Mouse (Mus musculus): Measurements from ENCODE around the gene Olfr523. TPM values are rescaled to one million over a fixed set of nuclear protein-coding genes. Genes with fewer than 3 reads are reported as not detected.

Olfr523 gene
- polyA plus RNA-seq (2012): not detected in 2 replicates

- no peak for TF ChIP-seq GATA1 (IDR thresholded peaks at IDR 0.05; ENCODE audit: low read length)
Measured at GRCm38 (mm10) chr7:140172936-140173335, at the start of gene Olfr523. Olfr523 (plus strand) TSS chr7:140173217.

- no peak for TF ChIP-seq GATA1 (IDR thresholded peaks at IDR 0.05; ENCODE audit: low read length)
Measured at GRCm38 (mm10) chr7:140124382-140124781, 48.6 kb upstream of the Olfr523 start.

DNA sequence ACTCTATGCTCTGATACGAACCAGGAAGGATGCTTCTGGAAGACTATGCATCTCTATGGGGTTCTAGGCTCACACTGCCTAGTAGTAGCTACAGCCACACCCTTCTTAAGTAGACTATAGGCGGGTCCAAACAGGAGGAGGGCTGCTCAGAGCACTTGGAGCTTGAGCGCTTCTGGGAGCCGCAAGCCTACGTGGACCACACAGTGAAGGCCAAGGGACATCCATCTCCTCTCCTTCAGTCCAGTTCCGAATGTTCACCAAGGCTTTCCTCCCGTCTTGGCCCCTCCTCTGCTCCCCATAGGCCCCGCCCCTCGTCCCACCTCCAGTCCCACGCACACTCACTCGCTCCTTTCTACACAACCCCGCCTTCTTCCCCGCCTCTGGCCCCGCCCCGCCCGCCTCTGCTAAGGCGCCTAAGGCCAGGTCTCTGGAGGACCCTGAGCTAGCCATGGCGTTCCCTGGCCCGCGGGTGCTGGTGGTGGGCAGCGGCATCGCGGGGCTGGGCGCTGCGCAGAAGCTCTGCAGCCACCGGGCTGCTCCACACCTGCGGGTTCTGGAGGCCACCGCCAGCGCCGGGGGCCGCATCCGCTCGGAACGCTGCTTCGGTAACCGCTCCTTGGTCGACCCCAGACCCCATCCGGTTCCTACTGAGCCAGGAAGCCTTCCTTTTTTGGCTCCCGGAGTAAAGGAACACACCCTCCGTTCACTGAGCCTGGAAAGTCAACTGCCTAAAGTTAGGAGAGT lies 47.6 kb upstream of the Olfr523 start:
- TF ChIP-seq GATA1 (IDR thresholded peaks at IDR 0.05; ENCODE audit: low read length): no peak

- no peak for TF ChIP-seq GATA1 (IDR thresholded peaks at IDR 0.05; ENCODE audit: low read length)
Measured at GRCm38 (mm10) chr7:140126022-140126350, 47.0 kb upstream of the Olfr523 start.

DNA sequence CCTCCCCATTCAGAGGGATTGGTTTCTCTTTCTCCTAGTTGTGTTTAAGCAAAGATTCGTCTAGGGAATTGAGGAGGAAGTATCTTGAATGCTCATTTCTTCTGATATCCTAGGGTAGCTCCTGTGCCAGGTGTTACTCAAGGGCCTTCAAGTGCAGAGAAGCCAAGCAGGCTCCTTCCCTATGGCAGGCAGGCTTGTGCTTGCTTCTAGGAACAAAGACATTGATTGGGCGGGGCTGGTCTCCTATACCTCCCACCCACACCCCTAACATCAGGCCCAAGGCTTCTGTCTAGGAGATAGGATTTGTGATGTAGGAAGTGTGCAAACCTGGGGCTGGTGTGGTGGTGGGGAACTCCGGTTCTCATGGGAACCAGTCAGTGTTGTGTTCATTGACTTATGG lies 46.1 kb upstream of the Olfr523 start:
- no peak for TF ChIP-seq GATA1 (IDR thresholded peaks at IDR 0.05; ENCODE audit: low read length)

- no peak for TF ChIP-seq GATA1 (IDR thresholded peaks at IDR 0.05; ENCODE audit: low read length)
Measured at GRCm38 (mm10) chr7:140127911-140128310, 45.1 kb upstream of the Olfr523 start.

GRCm38 (mm10) chr7:140134033-140134432 lies 39.0 kb upstream of the Olfr523 start:
- TF ChIP-seq GATA1 (IDR thresholded peaks at IDR 0.05; ENCODE audit: low read length): peak; percentile 33

DNA sequence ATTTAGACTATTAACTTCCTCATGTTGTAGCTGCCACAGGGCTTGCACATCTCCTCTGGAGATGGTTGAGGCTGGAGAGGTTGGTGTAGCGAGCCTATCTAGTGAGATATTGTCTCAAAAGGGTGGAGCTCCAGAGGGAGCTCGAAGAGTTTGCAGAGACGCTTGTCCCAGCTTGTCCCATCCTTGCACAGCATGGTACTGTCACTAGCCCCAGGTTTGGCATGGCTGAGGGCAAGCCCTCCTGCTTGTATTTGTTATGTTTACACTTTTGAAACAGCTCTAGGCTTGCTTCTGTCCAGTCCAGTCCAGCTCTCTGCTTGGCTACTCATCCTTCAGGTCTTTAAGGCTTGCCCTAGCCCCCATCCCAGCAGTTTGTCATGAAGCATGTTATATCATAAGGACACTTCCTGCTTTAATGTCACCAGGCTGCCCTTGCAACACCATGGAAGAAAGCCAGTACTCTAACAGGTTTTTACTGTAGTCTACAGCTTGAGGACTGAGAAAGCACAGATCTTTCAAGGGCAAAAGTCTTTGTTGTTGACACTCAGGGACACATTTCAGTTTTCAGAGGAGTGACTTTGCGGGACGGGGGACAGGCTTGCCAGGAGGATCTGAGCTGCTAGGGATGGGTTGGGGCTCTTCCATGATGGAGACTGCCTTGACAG lies 37.8 kb upstream of the Olfr523 start:
- TF ChIP-seq GATA1 (IDR thresholded peaks at IDR 0.05; ENCODE audit: low read length): no peak

DNA sequence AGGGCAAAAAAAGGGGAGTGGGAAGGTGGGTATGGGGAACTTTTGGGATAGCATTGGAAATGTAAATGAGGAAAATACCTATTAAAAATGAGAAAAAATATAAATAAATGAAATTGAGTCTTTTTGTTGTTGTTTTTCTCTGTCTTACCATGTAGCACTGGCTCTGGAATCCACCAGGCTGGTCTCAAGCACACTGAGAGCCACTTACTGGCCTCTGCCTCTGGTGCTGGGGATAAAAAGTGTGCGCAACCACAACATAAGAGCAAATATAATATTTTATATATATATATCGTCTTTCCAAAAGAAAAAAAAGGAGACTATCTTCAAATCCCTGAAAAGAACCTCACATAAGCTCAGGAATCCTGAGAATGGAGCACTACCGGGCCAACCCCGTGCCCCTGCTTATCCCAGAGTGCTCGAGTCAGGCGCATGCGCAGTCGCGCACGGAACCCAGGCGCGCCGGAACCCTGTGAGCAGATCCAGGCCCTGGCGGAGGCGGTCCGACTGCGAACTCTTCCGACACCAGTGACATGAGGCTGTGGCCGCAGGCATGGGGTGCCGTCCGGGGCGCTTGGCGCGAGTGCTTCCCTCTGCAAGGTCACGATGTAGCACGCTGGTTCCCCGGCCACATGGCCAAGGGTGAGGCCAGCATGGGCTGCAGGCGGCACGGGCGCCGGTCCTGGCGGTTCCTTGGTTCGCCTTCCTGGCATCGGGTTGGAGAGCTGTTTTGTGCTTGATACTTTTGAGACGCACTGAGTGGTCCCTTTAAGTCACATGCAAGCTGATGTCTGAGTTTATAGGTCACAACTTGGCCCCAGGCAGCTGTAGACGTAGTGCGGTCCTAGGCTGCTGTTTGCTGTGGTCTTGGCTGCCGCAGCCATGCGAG lies 35.6 kb upstream of the Olfr523 start, which contains the start of gene Mtg1:
TSS of gene Mtg1 (plus strand) at position 430 of the 886 bp plus-strand sequence.
- TF ChIP-seq GATA1 (IDR thresholded peaks at IDR 0.05; ENCODE audit: low read length): no peak

- no peak for TF ChIP-seq GATA1 (IDR thresholded peaks at IDR 0.05; ENCODE audit: low read length)
Measured at GRCm38 (mm10) chr7:140138021-140138310, 35.1 kb upstream of the Olfr523 start.

- no peak for TF ChIP-seq GATA1 (IDR thresholded peaks at IDR 0.05; ENCODE audit: low read length)
Measured at GRCm38 (mm10) chr7:140141350-140141749, 31.7 kb upstream of the Olfr523 start.

DNA sequence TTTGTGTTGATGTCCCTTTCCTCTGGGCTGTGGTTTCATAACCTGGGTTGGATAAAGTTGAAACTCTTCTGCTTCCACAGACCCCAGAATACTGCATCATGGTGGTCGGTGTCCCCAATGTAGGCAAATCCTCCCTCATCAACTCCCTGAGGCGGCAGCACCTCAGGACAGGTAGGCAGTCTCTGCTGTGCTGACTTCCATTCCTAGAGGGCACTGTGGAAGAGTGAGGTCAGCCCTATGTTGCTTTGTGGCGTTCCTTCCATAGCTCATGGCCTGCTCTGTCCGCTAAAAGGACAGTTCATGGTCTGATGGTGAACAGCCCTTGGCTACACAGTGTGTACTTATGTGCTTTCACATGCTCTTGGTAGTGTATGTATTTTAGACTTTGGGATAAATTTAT lies 28.5 kb upstream of the Olfr523 start:
- no peak for TF ChIP-seq GATA1 (IDR thresholded peaks at IDR 0.05; ENCODE audit: low read length)

- no peak for TF ChIP-seq GATA1 (IDR thresholded peaks at IDR 0.05; ENCODE audit: low read length)
Measured at GRCm38 (mm10) chr7:140153383-140153782, 19.6 kb upstream of the Olfr523 start.

- TF ChIP-seq GATA1 (IDR thresholded peaks at IDR 0.05; ENCODE audit: low read length): no peak
Measured at GRCm38 (mm10) chr7:140153829-140154217, 19.2 kb upstream of the Olfr523 start.

GRCm38 (mm10) chr7:140154218-140154927 lies 18.6 kb upstream of the Olfr523 start, which contains the start of gene Sprn:
Sprn (minus strand) TSS chr7:140154877.
- no peak for TF ChIP-seq GATA1 (IDR thresholded peaks at IDR 0.05; ENCODE audit: low read length)

GRCm38 (mm10) chr7:140160363-140160762 lies 12.7 kb upstream of the Olfr523 start:
- no peak for TF ChIP-seq GATA1 (IDR thresholded peaks at IDR 0.05; ENCODE audit: low read length)

Measured in G1E-ER4 (cell line).